Mouse (Mus musculus) C2C12 (cell line): Measurements from ENCODE around the gene Fxyd3. TPM values are rescaled to one million over a fixed set of nuclear protein-coding genes. Genes with fewer than 3 reads are reported as not detected.

Source experiments
- H3K27me3 ChIP-seq: one replicate; pipeline ENCODE4 v1.6.1; 2011; ENCODE audit not compliant: control insufficient read depth, insufficient read depth, insufficient read length
- H3K36me3 ChIP-seq: one replicate; pipeline ENCODE4 v1.6.1; 2011; ENCODE audit not compliant: control insufficient read depth, insufficient read depth
- H3K4me3 ChIP-seq: one replicate; pipeline ENCODE4 v1.5.1; 2011; ENCODE audit warnings: mild to moderate bottlenecking, control low read depth; ENCODE audit not compliant: poor library complexity, insufficient read depth, severe bottlenecking
- H3K79me2 ChIP-seq: one replicate; pipeline ENCODE4 v1.6.1; 2011; ENCODE audit not compliant: control insufficient read depth, insufficient read depth
- H3K79me3 ChIP-seq: one replicate; pipeline ENCODE4 v1.6.1; 2011; ENCODE audit warnings: low read depth, control low read depth
- H3ac ChIP-seq: one replicate; pipeline ENCODE3; 2011; ENCODE audit warnings: low read depth; ENCODE audit not compliant: control insufficient read depth, insufficient read length
- CEBPB ChIP-seq: IDR thresholded peaks from one replicate; pipeline ENCODE4 v1.6.1; 2011; ENCODE audit warnings: low read depth, mild to moderate bottlenecking, control low read depth, moderate library complexity
- CTCF ChIP-seq: IDR thresholded peaks from one replicate; pipeline ENCODE4 v1.5.1; 2011; ENCODE audit not compliant: control insufficient read depth, insufficient read depth, insufficient read length
- FOSL1 ChIP-seq: IDR thresholded peaks from one replicate; pipeline ENCODE4 v1.8.0; 2011; ENCODE audit warnings: mild to moderate bottlenecking, low read length; ENCODE audit not compliant: poor library complexity, insufficient read depth, severe bottlenecking
- MAX ChIP-seq: IDR thresholded peaks from one replicate; pipeline ENCODE4 v1.6.1; 2011; ENCODE audit warnings: mild to moderate bottlenecking, control low read depth
- MYOD1 ChIP-seq: IDR thresholded peaks from one replicate; pipeline ENCODE4 v1.6.1; 2011; ENCODE audit warnings: low read depth; ENCODE audit not compliant: control insufficient read depth, insufficient read length
- MYOG ChIP-seq: IDR thresholded peaks from one replicate; pipeline ENCODE4 v1.6.1; 2011; ENCODE audit not compliant: control insufficient read depth, insufficient read length; ENCODE audit errors: extremely low read depth
- USF1 ChIP-seq: IDR thresholded peaks from one replicate; pipeline ENCODE4 v1.6.1; 2011; ENCODE audit warnings: low read depth, mild to moderate bottlenecking, control low read depth, moderate library complexity
- polyA plus RNA-seq: library from polyadenylated mRNA; unstranded; fragments of >200 nt; fragmentation: generic; extraction: Trizol; gene quantifications from one replicate; pipeline ENCODE4 v1.2.1, GENCODE M21; 2012; ENCODE audit warnings: missing spikeins

Fxyd3 gene
- polyA plus RNA-seq, 1 experiment: 0.04 TPM

GRCm38 (mm10) chr7:31057071-31057470 lies 19.4 kb downstream of the Fxyd3 start, which contains the start of gene Fxyd1:
Fxyd1 (minus strand) TSS chr7:31057199.
- Histone ChIP-seq H3K4me3 (no peak within 1 kb of the TSS), H3K79me3 (no peaks in the 10 kb centered on the region), H3ac (no peak within 1 kb of the TSS), H3K36me3 (no peaks in the 10 kb centered on the region), H3K79me2 (no peaks in the 10 kb centered on the region), H3K27me3 (peaks cover 3% of the 10 kb centered on the region)
- TF ChIP-seq CEBPB: no peak
- TF ChIP-seq FOSL1: no peak
- TF ChIP-seq USF1: no peak
- no peak for TF ChIP-seq CTCF
- TF ChIP-seq MYOD1: no peak
- no peak for TF ChIP-seq MAX
- no peak for TF ChIP-seq MYOG

GRCm38 (mm10) chr7:31056448-31056847 lies 20.1 kb downstream of the Fxyd3 start:
- H3K4me3 ChIP-seq: no peak overlapping the region

GRCm38 (mm10) chr7:31055883-31056282 lies 20.6 kb downstream of the Fxyd3 start:
- TF ChIP-seq MYOG: no peak
- no peak for TF ChIP-seq MAX
- TF ChIP-seq CTCF: no peak
- no peak for TF ChIP-seq MYOD1
- no peak for TF ChIP-seq FOSL1
- TF ChIP-seq CEBPB: no peak
- TF ChIP-seq USF1: no peak
- Histone ChIP-seq H3K36me3 (no peaks in the 10 kb centered on the region), H3K79me3 (no peaks in the 10 kb centered on the region), H3K4me3 (no peak overlapping the region), H3K79me2 (no peaks in the 10 kb centered on the region), H3ac (no peak overlapping the region), H3K27me3 (peaks cover 3% of the 10 kb centered on the region)

More at GRCm38 (mm10) chr7:31056448-31056847, 20.1 kb downstream of the Fxyd3 start:
- TF ChIP-seq MYOG (no peak), MYOD1 (no peak), MAX (no peak), CTCF (no peak), USF1 (no peak), FOSL1 (no peak), CEBPB (no peak)
- no peaks in the 10 kb centered on the region for H3K79me2 ChIP-seq
- no peak overlapping the region for H3ac ChIP-seq
- H3K36me3 ChIP-seq: no peaks in the 10 kb centered on the region
- H3K27me3 ChIP-seq: peaks cover 3% of the 10 kb centered on the region
- no peaks in the 10 kb centered on the region for H3K79me3 ChIP-seq

GRCm38 (mm10) chr7:31055354-31055824 lies 21.1 kb downstream of the Fxyd3 start:
- peaks cover 5% of the 10 kb centered on the region for H3K27me3 ChIP-seq
- TF ChIP-seq MYOG: no peak
- no peak for TF ChIP-seq MAX
- no peak for TF ChIP-seq CEBPB
- no peak for TF ChIP-seq USF1
- no peak for TF ChIP-seq MYOD1
- no peak for TF ChIP-seq FOSL1
- no peak for TF ChIP-seq CTCF
- H3K4me3 ChIP-seq: no peak overlapping the region
- H3K36me3 ChIP-seq: no peaks in the 10 kb centered on the region
- no peaks in the 10 kb centered on the region for H3K79me3 ChIP-seq
- no peaks in the 10 kb centered on the region for H3K79me2 ChIP-seq
- no peak overlapping the region for H3ac ChIP-seq

- Histone ChIP-seq H3K79me3 (no peaks in the 10 kb centered on the region), H3K27me3 (peaks cover 9% of the 10 kb centered on the region), H3K79me2 (no peaks in the 10 kb centered on the region), H3K4me3 (no peak overlapping the region), H3ac (no peak overlapping the region), H3K36me3 (no peaks in the 10 kb centered on the region)
- TF ChIP-seq CEBPB: no peak
- TF ChIP-seq MAX: no peak
- TF ChIP-seq MYOG: no peak
- no peak for TF ChIP-seq MYOD1
- no peak for TF ChIP-seq CTCF
- TF ChIP-seq USF1: no peak
- no peak for TF ChIP-seq FOSL1
Measured at GRCm38 (mm10) chr7:31054661-31055320, 21.7 kb downstream of the Fxyd3 start.
